Mouse (Mus musculus) myocyte (in vitro differentiated cells): ENCODE measurements around the gene Megf6.

ENCODE experiments used
- CEBPB ChIP-seq: IDR thresholded peaks from 2 replicates; pipeline ENCODE4 v1.6.1; 2011; ENCODE audit warnings: mild to moderate bottlenecking, moderate library complexity; ENCODE audit not compliant: poor library complexity, insufficient read depth, severe bottlenecking
- E2F4 ChIP-seq: IDR thresholded peaks from one replicate; pipeline ENCODE4 v1.6.1; 2011; ENCODE audit warnings: mild to moderate bottlenecking, control low read depth, moderate library complexity; ENCODE audit not compliant: insufficient read depth
- MAX ChIP-seq: IDR thresholded peaks from one replicate; pipeline ENCODE4 v1.6.1; 2011; ENCODE audit warnings: low read depth, mild to moderate bottlenecking, control low read depth
- MYOD1 ChIP-seq, 3 experiments: IDR thresholded peaks; one replicate each; pipeline ENCODE4 v1.6.1; 2011; ENCODE audit warnings: control low read depth in 2 of 3, low read depth in 2 of 3, mild to moderate bottlenecking in 2 of 3, moderate library complexity in 1 of 3; ENCODE audit not compliant: insufficient read length in 2 of 3, control insufficient read depth in 1 of 3
- MYOG ChIP-seq, 3 experiments: IDR thresholded peaks; one replicate each; pipeline ENCODE4 v1.6.1; 2011; ENCODE audit warnings: control low read depth in 2 of 3, low read depth in 2 of 3, mild to moderate bottlenecking in 2 of 3; ENCODE audit not compliant: insufficient read length in 2 of 3, control insufficient read depth in 1 of 3, insufficient read depth in 1 of 3
- POLR2A ChIP-seq: IDR thresholded peaks from one replicate; pipeline ENCODE4 v1.6.1; 2011; ENCODE audit warnings: low read depth, mild to moderate bottlenecking, control low read depth, moderate library complexity; ENCODE audit not compliant: insufficient read length
- POLR2AphosphoS2 ChIP-seq: IDR thresholded peaks from one replicate; pipeline ENCODE4 v1.6.1; 2011; ENCODE audit warnings: low read depth, control low read depth; ENCODE audit not compliant: insufficient read length
- REST ChIP-seq: IDR thresholded peaks from one replicate; pipeline ENCODE4 v1.6.1; 2011; ENCODE audit warnings: mild to moderate bottlenecking, control low read depth, moderate library complexity; ENCODE audit not compliant: insufficient read depth, insufficient read length
- SRF ChIP-seq: IDR thresholded peaks from one replicate; pipeline ENCODE4 v1.6.1; 2011; ENCODE audit warnings: low read depth; ENCODE audit not compliant: control insufficient read depth, insufficient read length
- TCF12 ChIP-seq: IDR thresholded peaks from one replicate; pipeline ENCODE4 v1.6.1; 2011; ENCODE audit warnings: mild to moderate bottlenecking, control low read depth; ENCODE audit not compliant: poor library complexity, insufficient read depth, severe bottlenecking
- TCF3 ChIP-seq: IDR thresholded peaks from one replicate; pipeline ENCODE4 v1.6.1; 2011; ENCODE audit warnings: low read depth, control low read depth; ENCODE audit not compliant: insufficient read length
- USF1 ChIP-seq: IDR thresholded peaks from one replicate; pipeline ENCODE4 v1.6.1; 2011; ENCODE audit warnings: low read depth, mild to moderate bottlenecking, control low read depth, moderate library complexity

DNA sequence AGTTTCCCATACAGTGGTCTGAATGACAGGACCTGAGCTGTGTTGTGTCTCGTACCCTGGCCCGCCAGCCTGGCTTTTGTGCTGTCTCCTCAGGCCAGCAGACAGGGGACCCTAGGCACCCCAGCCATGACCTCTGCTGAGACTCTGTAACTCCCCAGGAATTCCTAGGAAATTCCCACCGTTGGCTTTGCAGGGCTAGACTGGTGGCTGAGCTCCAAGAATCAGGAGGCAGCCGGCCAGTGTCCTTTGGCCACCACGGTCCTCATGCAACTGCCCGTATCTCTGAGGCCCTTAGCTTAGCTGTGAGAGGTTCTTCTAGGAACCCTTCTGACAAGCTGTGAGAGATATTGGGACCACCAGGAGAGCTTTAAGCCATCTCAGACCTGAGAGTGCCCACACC is 52.2 kb downstream of the Megf6 start:
- TF ChIP-seq POLR2A (no peak), REST (no peak), MYOG (IDR thresholded peaks at IDR 0.05; ENCODE audit: control insufficient read depth in 1 of 3, insufficient read depth in 1 of 3, insufficient read length in 2 of 3, low read depth in 2 of 3) (no peak), USF1 (no peak), E2F4 (no peak), TCF3 (no peak), MAX (no peak), MYOD1 (IDR thresholded peaks at IDR 0.05; ENCODE audit: control insufficient read depth in 1 of 3, insufficient read length in 2 of 3, low read depth in 2 of 3) (no peak), POLR2AphosphoS2 (no peak), TCF12 (no peak), SRF (no peak), CEBPB (no peak)
